Mouse (Mus musculus) CH12.LX (cell line): ENCODE results near the gene Itga6. TPM values are rescaled to one million over a fixed set of nuclear protein-coding genes. Genes with fewer than 3 reads are reported as not detected.

ENCODE experiments used
- DNase-seq: peaks from one replicate; pipeline ENCODE4 v3.0.0-alpha.2; 2013; ENCODE audit errors: extremely low read depth
- H3K27ac ChIP-seq: 2 replicates; pipeline ENCODE4 v1.5.1; 2012; ENCODE audit warnings: low read depth, mild to moderate bottlenecking, control low read depth, moderate library complexity; ENCODE audit not compliant: insufficient read depth
- H3K27me3 ChIP-seq: replicated peaks from 2 replicates; pipeline ENCODE3; 2012; ENCODE audit warnings: inconsistent platforms
- H3K36me3 ChIP-seq, 2 experiments: replicated peaks in 1 of 2; 2 replicates each; pipeline versions ENCODE3 to v1.6.1; 2012; ENCODE audit warnings: inconsistent platforms in 1 of 2, low read length in 1 of 2, mild to moderate bottlenecking in 1 of 2, mixed read lengths in 1 of 2, moderate library complexity in 1 of 2; ENCODE audit not compliant: control insufficient read depth in 1 of 2, insufficient read depth in 1 of 2
- H3K4me1 ChIP-seq, 2 experiments: 2 replicates each; pipeline ENCODE4 v1.6.1; 2012; ENCODE audit warnings: inconsistent platforms in 1 of 2, moderate library complexity in 1 of 2; ENCODE audit not compliant: insufficient read depth in 2 of 2, control insufficient read depth in 1 of 2
- H3K4me2 ChIP-seq: 2 replicates; pipeline ENCODE4 v1.6.1; 2012; ENCODE audit warnings: low read depth, mild to moderate bottlenecking, control low read depth; ENCODE audit not compliant: poor library complexity, insufficient read depth, severe bottlenecking
- H3K4me3 ChIP-seq, 3 experiments: fragments of 150-350 bp in 1 of 3; sonication (generic) in 1 of 3; replicated peaks in 1 of 3; 2 replicates each; pipeline versions ENCODE3 to v1.5.1; 2011 to 2012; ENCODE audit warnings: low read depth in 2 of 3, low read length in 2 of 3, mild to moderate bottlenecking in 2 of 3, moderate library complexity in 2 of 3, control low read depth in 1 of 3, improper control_type of control experiment in 1 of 3, inconsistent platforms in 1 of 3, mixed read lengths in 1 of 3; ENCODE audit not compliant: poor library complexity in 1 of 3
- H3K79me2 ChIP-seq: replicated peaks from 2 replicates; pipeline ENCODE4 v1.6.1; 2012; ENCODE audit warnings: mild to moderate bottlenecking, moderate library complexity; ENCODE audit not compliant: control insufficient read depth, poor library complexity, insufficient read depth, severe bottlenecking; ENCODE audit errors: extremely low read depth
- H3K9ac ChIP-seq: 2 replicates; pipeline ENCODE4 v1.6.1; 2012; ENCODE audit warnings: low read depth, mild to moderate bottlenecking, control low read depth, moderate library complexity; ENCODE audit not compliant: insufficient read depth
- H3K9me3 ChIP-seq: replicated peaks from 2 replicates; pipeline ENCODE3; 2012; ENCODE audit warnings: low read length, inconsistent platforms, mixed read lengths
- BHLHE40 ChIP-seq: IDR thresholded peaks from 2 replicates; pipeline ENCODE4 v1.6.1; 2011; ENCODE audit warnings: mild to moderate bottlenecking, low read depth, low read length, improper control_type of control experiment
- CHD1 ChIP-seq: IDR thresholded peaks from 2 replicates; pipeline ENCODE4 v1.6.1; 2012; ENCODE audit warnings: low read depth, low read length, improper control_type of control experiment, inconsistent platforms
- ELF1 ChIP-seq: IDR thresholded peaks from 2 replicates; pipeline ENCODE4 v1.6.1; 2014; ENCODE audit warnings: low read depth, mild to moderate bottlenecking, inconsistent platforms, low read length, improper control_type of control experiment
- HCFC1 ChIP-seq: IDR thresholded peaks from 2 replicates; pipeline ENCODE4 v1.6.1; 2012; ENCODE audit warnings: low read depth, mild to moderate bottlenecking, inconsistent platforms, low read length, improper control_type of control experiment
- IRF4 ChIP-seq: IDR thresholded peaks from 2 replicates; pipeline ENCODE4 v1.6.1; 2014; ENCODE audit warnings: low read depth, mild to moderate bottlenecking, inconsistent platforms, low read length, improper control_type of control experiment
- MAFK ChIP-seq: IDR thresholded peaks from 2 replicates; pipeline ENCODE4 v1.6.1; 2011; ENCODE audit warnings: low read length, improper control_type of control experiment; ENCODE audit not compliant: insufficient replicate concordance
- MXI1 ChIP-seq: IDR thresholded peaks from 2 replicates; pipeline ENCODE4 v1.6.1; 2011; ENCODE audit warnings: mild to moderate bottlenecking, low read depth, low read length, improper control_type of control experiment
- NELFE ChIP-seq: IDR thresholded peaks from 2 replicates; pipeline ENCODE4 v1.6.1; 2011; ENCODE audit warnings: low read depth, low read length, improper control_type of control experiment
- PAX5 ChIP-seq: IDR thresholded peaks from 2 replicates; pipeline ENCODE4 v1.6.1; 2012; ENCODE audit warnings: low read length, inconsistent platforms, mixed read lengths
- POLR2A ChIP-seq: IDR thresholded peaks from 2 replicates; pipeline ENCODE4 v1.6.1; 2011; ENCODE audit warnings: low read depth, mild to moderate bottlenecking, improper control_type of control experiment, low read length
- RAD21 ChIP-seq: IDR thresholded peaks from 2 replicates; pipeline ENCODE4 v1.6.1; 2011; ENCODE audit warnings: low read depth, mild to moderate bottlenecking, low read length, improper control_type of control experiment, moderate library complexity
- RCOR1 ChIP-seq: conservative IDR thresholded peaks from 2 replicates; pipeline ENCODE4 v1.6.1; 2012; ENCODE audit warnings: low read depth, mild to moderate bottlenecking, inconsistent platforms, low read length, improper control_type of control experiment
- SIN3A ChIP-seq: IDR thresholded peaks from 2 replicates; pipeline ENCODE4 v1.6.1; 2012; ENCODE audit warnings: low read length, improper control_type of control experiment, inconsistent platforms
- SMC3 ChIP-seq: IDR thresholded peaks from 2 replicates; pipeline ENCODE4 v1.6.1; 2011; ENCODE audit warnings: low read depth, low read length, improper control_type of control experiment
- TCF12 ChIP-seq: IDR thresholded peaks from 2 replicates; pipeline ENCODE4 v1.6.1; 2014; ENCODE audit warnings: low read depth, mild to moderate bottlenecking, inconsistent platforms, low read length, improper control_type of control experiment
- USF2 ChIP-seq: conservative IDR thresholded peaks from 2 replicates; pipeline ENCODE4 v1.6.1; 2011; ENCODE audit warnings: low read depth, low read length, improper control_type of control experiment
- ZC3H11A ChIP-seq: IDR thresholded peaks from 2 replicates; pipeline ENCODE4 v1.6.1; 2012; ENCODE audit warnings: low read depth, mild to moderate bottlenecking, inconsistent platforms, low read length, improper control_type of control experiment
- ZMIZ1 ChIP-seq: IDR thresholded peaks from 2 replicates; pipeline ENCODE4 v1.6.1; 2012; ENCODE audit warnings: low read depth, mild to moderate bottlenecking, inconsistent platforms, low read length, improper control_type of control experiment
- ZNF384 ChIP-seq: IDR thresholded peaks from 2 replicates; pipeline ENCODE4 v1.6.1; 2012; ENCODE audit warnings: low read depth, low read length, improper control_type of control experiment, inconsistent platforms
- dilution Hi-C: fragments of 300-500 bp; cut with MboI; formaldehyde crosslinking; loops from 2 replicates; pipeline ENCODE4 v1.14.3; 2020; ENCODE audit warnings: low sequenced_read_pairs; ENCODE audit not compliant: extremely low pct_unique_long_range_greater_than_20kb, extremely low pct_ligation_motif_present
- in situ Hi-C: fragments of 300-500 bp; cut with MboI; formaldehyde crosslinking; loops from 3 replicates; pipeline ENCODE4 v1.14.3; 2019; ENCODE audit warnings: low sequenced_read_pairs, low pct_ligation_motif_present, low pct_unique_long_range_greater_than_20kb, mixed read lengths
- polyA plus RNA-seq: library from polyadenylated mRNA; unstranded; fragments of >175 nt; gene quantifications from 2 replicates; pipeline ENCODE4 v1.2.1, GENCODE M21; 2012; ENCODE audit warnings: low read depth; ENCODE audit not compliant: insufficient read length
- total RNA-seq, 2 experiments: library from RNA; depleted of rRNA; stranded (reverse); fragments of 300-350 nt in 1 of 2; fragments of >200 nt in 1 of 2; gene quantifications; 2 replicates each; pipeline ENCODE4 v1.2.3; 2012 to 2014

The Itga6 gene
- total and polyA plus RNA-seq, 3 experiments = 6.1 to 13.9 (median 10.9) TPM

DNA sequence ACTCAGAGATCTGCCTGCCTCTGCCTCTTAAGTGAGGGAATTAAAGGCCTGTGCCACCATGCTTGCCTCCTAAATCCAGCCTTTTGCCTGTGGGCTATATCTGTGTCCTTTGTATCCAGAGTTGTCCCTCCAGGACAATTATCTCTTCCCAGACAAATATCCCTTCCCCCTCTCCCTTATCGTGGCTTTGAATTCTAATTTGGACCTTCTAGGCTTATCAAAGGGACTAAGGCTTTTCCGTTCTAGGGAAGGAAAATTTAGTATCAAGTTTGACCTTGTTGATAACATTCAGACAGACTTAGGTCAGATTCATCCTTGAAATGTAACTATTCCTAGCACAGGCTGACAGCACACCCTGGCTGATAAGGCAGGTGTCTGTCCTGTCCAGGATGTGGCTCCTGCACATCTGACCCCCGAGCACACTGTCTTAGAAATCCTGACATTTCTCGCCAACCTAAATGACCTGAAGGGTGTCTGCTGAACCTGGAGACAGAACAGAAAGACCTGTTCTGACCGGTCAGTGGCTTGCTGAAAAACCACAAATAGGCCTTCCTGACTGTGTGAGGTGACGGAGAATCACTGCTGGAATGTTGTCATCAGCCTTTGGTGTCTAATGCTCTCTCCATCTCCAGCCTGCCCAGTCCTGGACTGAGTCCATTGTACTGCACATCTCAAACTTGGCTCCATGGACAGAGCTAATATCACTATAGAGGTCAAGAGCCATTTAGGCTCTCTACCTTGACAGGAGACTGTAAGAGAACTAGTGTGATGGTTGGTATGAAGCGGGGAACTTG is 18.3 kb upstream of the Itga6 start:
- Histone ChIP-seq H3K79me2 (no peaks in the 10 kb centered on the region), H3K4me2 (no peak overlapping the region), H3K9ac (no peak overlapping the region), H3K4me1 (peaks cover 14 to 17% of the 10 kb centered on the region in 2 experiments), H3K27ac (no peak overlapping the region), H3K9me3 (no peaks in the 10 kb centered on the region), H3K36me3 (no peaks in the 10 kb centered on the region), H3K27me3 (no peaks in the 10 kb centered on the region), H3K4me3 (no peak overlapping the region)
- no peak for DNase-seq
- TF ChIP-seq SMC3 (no peak), TCF12 (no peak), HCFC1 (no peak), ZMIZ1 (no peak), PAX5 (no peak), ELF1 (no peak), SIN3A (no peak), POLR2A (no peak), USF2 (no peak), MXI1 (no peak), CHD1 (no peak), ZC3H11A (no peak), RAD21 (no peak), ZNF384 (no peak), MAFK (no peak)
- in situ Hi-C loops = no loop called here
- dilution Hi-C loops = no loop called here

GRCm38 (mm10) chr2:71728341-71728740 is 17.1 kb upstream of the Itga6 start:
- Histone ChIP-seq H3K4me3 (no peak overlapping the region), H3K4me2 (no peak overlapping the region), H3K4me1 (peaks cover 14 to 17% of the 10 kb centered on the region in 2 experiments), H3K9ac (no peak overlapping the region), H3K27me3 (no peaks in the 10 kb centered on the region), H3K9me3 (no peaks in the 10 kb centered on the region), H3K27ac (no peak overlapping the region), H3K79me2 (no peaks in the 10 kb centered on the region), H3K36me3 (no peaks in the 10 kb centered on the region)
- TF ChIP-seq NELFE = no peak
- TF ChIP-seq MXI1 = no peak
- TF ChIP-seq IRF4 = no peak
- TF ChIP-seq BHLHE40 = no peak
- TF ChIP-seq RCOR1 = no peak
- TF ChIP-seq ZMIZ1 = no peak
- dilution Hi-C loops (no loop called here), in situ Hi-C loops (no loop called here)
- DNase-seq = no peak
